Mouse (Mus musculus) spleen, adult 2 months (tissue): Measurements from ENCODE around the gene Padi6. TPM values are rescaled to one million over a fixed set of nuclear protein-coding genes. Genes with fewer than 3 reads are reported as not detected.

ENCODE experiments used
- DNase-seq, 2 experiments: peaks; one replicate each; pipeline versions ENCODE4 v3.0.0 to v3.0.0-alpha.2; 2012 to 2021; ENCODE audit warnings: low spot score in 2 of 2, low read depth in 1 of 2
- H3K27ac ChIP-seq: fragments of 200-500 bp; 2 replicates; pipeline ENCODE4 v1.5.1; 2012; ENCODE audit warnings: low read length, inconsistent platforms; ENCODE audit not compliant: insufficient read depth
- H3K27me3 ChIP-seq: fragments of 200-500 bp; 2 replicates; pipeline ENCODE4 v1.6.1; 2012; ENCODE audit warnings: mild to moderate bottlenecking, moderate library complexity, low read length, inconsistent platforms; ENCODE audit not compliant: control insufficient read depth, insufficient read depth
- H3K36me3 ChIP-seq: fragments of 200-500 bp; 2 replicates; pipeline ENCODE4 v1.6.1; 2012; ENCODE audit warnings: mild to moderate bottlenecking, low read length, inconsistent platforms; ENCODE audit not compliant: control insufficient read depth, insufficient read depth
- H3K4me1 ChIP-seq: fragments of 200-500 bp; 2 replicates; pipeline ENCODE4 v1.6.1; 2011; ENCODE audit warnings: inconsistent platforms; ENCODE audit not compliant: control insufficient read depth, insufficient read depth, insufficient read length
- H3K4me3 ChIP-seq: fragments of 200-500 bp; 2 replicates; pipeline ENCODE4 v1.5.1; 2011; ENCODE audit warnings: mild to moderate bottlenecking, inconsistent platforms; ENCODE audit not compliant: insufficient read depth, insufficient read length; ENCODE audit errors: extremely low read depth
- CTCF ChIP-seq: fragments of 200-500 bp; IDR thresholded peaks from 2 replicates; pipeline ENCODE4 v1.5.1; 2011; ENCODE audit warnings: mild to moderate bottlenecking, inconsistent platforms; ENCODE audit not compliant: insufficient read depth, insufficient read length, insufficient replicate concordance; ENCODE audit errors: extremely low read depth
- POLR2A ChIP-seq: fragments of 200-500 bp; IDR thresholded peaks from 2 replicates; pipeline ENCODE4 v1.6.1; 2011; ENCODE audit warnings: low read depth, low read length, inconsistent platforms
- WGBS: fragments of 180-500 bp; shearing (Covaris S2); methylation state at CpG from one replicate; pipeline ENCODE4 v1.1.7; 2018; 5-methylcytosine and 5-hydroxymethylcytosine counted together
- polyA plus RNA-seq: library from polyadenylated mRNA; depleted of rRNA; stranded (reverse); fragments of >200 nt; gene quantifications from 2 replicates; pipeline ENCODE4 v1.2.3, GENCODE M21; 2012

Padi6 gene
- polyA plus RNA-seq, 1 experiment, result 0.09 TPM

DNA sequence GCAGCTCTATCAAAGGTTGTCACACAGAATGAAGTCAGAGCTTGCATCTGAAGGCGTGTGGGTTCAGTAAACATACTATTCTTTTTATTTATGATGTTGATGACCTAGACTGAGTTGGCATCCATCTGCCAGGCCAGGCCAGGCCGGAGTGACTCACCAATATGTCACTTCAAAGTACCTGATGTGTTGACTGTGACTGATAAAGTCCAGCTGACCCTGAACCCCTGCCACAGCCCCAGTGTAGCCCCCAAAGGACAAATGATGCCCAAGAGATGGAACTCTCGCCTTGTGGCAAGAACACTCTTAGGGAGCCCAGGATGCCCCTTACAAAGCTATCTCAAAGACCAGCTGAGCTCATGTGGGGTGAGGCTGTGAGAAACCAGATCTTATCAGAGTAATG is 13.4 kb upstream of the Padi6 start:
- H3K4me1 ChIP-seq, result 0 out of 2 replicates have a peak, but pooled peaks cover 2% of the 10 kb centered on the region
- H3K4me3 ChIP-seq, result no peak overlapping the region
- no peaks in the 10 kb centered on the region for H3K36me3 ChIP-seq
- H3K27me3 ChIP-seq, result no peaks in the 10 kb centered on the region
- H3K27ac ChIP-seq, result no peak overlapping the region
- DNase-seq, result no peak
- no peak for TF ChIP-seq CTCF
- no peak for TF ChIP-seq POLR2A
- 90% methylated on average over 3 of the region's 3 CpGs for WGBS

DNA sequence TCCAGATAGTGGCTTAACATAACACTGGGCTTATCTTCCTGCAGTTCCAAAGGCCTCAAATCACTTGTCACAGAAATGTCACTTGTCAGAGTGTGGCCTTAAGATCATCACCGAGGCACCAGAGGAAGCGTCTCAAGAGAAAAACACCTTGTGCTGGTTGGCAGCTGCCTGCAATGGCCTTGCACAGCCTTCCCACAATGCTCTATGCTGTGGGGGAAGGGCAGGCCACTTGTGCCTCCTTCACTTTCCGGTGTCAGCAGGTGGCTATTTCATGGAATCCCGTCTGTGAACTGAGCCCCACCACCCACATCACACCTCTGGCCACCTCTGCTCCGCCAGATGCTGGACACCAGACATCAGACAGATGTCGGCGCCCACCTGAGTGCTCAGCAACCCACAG is 10.9 kb upstream of the Padi6 start:
- 43% methylated on average over 7 of the region's 7 CpGs for WGBS
- Histone ChIP-seq H3K4me3 (no peak overlapping the region), H3K36me3 (no peaks in the 10 kb centered on the region), H3K27ac (no peak overlapping the region), H3K4me1 (peaks cover 5% of the 10 kb centered on the region; the same call in 1 of the 2 replicates), H3K27me3 (no peaks in the 10 kb centered on the region)
- DNase-seq, result no peak
- TF ChIP-seq POLR2A (no peak), CTCF (no peak)

DNA sequence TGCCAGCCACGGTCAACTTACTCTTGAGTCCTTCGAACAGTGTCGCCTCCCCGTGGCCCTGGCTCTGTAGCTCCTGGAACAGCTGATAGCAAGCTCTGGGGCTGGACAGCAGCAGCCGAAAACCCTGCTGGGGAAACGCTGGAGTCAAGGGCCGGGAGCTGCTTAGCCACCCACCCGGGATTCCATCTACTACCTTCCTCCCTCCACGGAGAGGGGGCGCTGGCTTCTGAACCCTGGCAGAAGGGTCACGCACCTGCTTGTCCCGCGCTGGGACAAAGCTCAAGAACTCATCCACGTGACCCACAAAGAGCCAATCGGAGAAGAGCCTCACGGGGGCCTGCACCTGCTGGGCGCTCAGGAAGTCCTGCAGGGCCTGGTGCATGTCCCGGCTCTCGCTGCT is 7.9 kb upstream of the Padi6 start:
- Histone ChIP-seq H3K36me3 (no peaks in the 10 kb centered on the region), H3K4me1 (peaks cover 5% of the 10 kb centered on the region; the same call in 1 of the 2 replicates), H3K27ac (no peak overlapping the region), H3K4me3 (peak overlapping the region; percentile 44), H3K27me3 (no peaks in the 10 kb centered on the region)
- WGBS, result 16% methylated on average over 19 of the region's 19 CpGs
- DNase-seq, result peak; percentile 30 to 77
- TF ChIP-seq CTCF, result no peak; the same call in 1 of the 2 replicates
- TF ChIP-seq POLR2A, result no peak

DNA sequence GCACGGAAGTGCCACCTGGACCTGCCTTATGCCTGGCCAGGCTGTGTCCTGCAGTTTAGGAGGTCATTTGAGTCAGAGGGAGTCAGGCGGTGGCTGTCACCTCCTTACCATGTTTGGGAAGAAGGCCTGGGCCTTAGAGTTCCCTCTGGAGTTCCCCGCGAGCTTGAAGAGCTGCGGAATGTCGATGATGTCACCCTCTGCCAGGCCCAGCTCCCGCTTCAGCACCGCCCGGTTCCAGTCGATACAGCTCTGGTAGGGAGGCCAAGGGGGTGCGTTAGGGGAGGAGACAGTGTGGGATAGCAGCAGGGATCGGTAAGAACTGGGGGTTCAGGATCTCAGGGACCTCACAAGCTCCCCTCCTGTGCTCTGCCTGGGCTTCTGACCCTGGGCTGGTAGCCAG is 5.5 kb upstream of the Padi6 start:
- Histone ChIP-seq H3K4me3 (no peak overlapping the region), H3K27ac (no peak overlapping the region), H3K4me1 (peaks cover 3% of the 10 kb centered on the region; the same call in 1 of the 2 replicates), H3K36me3 (no peaks in the 10 kb centered on the region), H3K27me3 (no peaks in the 10 kb centered on the region)
- 88% methylated on average over 12 of the region's 12 CpGs for WGBS
- DNase-seq, result no peak
- TF ChIP-seq POLR2A (no peak), CTCF (no peak)

DNA sequence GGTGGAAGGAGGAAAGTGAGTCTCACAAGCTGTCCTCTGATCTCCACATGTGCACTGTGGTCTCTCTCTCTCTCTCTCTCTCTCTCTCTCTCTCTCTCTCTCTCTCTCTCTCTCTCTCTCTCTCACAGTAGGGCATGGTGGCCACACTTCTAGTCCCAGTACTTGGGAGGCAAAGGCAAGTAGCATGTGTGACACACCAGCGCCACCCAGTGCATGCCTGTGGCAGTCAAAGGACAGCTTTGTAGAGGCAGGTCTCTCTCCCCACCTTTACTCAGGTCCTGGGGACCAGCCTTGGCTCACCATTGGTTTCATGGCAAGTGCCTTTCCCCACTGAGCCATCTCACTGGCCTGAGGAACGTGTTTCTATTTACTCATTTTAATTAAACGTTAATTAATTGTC is 2.2 kb upstream of the Padi6 start:
- Histone ChIP-seq H3K4me3 (no peak overlapping the region), H3K27ac (no peak overlapping the region), H3K36me3 (no peaks in the 10 kb centered on the region), H3K27me3 (no peaks in the 10 kb centered on the region), H3K4me1 (peaks cover 9% of the 10 kb centered on the region; the same call in 1 of the 2 replicates)
- peak; percentile 70; the same call in 1 of the 2 replicates for TF ChIP-seq CTCF
- TF ChIP-seq POLR2A, result no peak
- peak; percentile 26 to 49 for DNase-seq
- 25% methylated on average over 3 of the region's 3 CpGs for WGBS

DNA sequence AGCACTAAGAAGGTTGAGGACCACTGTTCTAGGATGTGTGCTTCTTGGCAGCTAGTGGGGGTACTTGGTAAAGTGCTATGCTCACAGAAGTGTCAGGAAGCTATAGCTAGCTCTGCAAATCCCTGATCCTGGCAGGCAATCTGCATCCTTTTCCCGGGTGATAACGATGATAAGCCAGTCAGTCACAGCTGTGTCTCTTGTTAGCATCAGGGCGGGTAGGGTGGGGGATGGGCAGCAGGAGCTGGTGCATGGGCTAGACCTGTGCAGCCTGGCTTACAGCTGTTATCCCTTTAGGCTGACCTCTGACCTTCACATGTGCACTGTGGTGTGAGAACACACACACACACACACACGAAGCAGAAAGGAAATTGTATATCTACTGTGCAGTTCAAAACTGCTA is 643 bp upstream of the Padi6 start:
- no peak for DNase-seq
- Histone ChIP-seq H3K27ac (no peak overlapping the region), H3K4me3 (no peak overlapping the region), H3K4me1 (peaks cover 9% of the 10 kb centered on the region; the same call in 1 of the 2 replicates), H3K27me3 (no peaks in the 10 kb centered on the region), H3K36me3 (no peaks in the 10 kb centered on the region)
- WGBS, result 63% methylated on average over 4 of the region's 4 CpGs
- TF ChIP-seq CTCF, result no peak
- no peak for TF ChIP-seq POLR2A

- Histone ChIP-seq H3K36me3 (no peaks in the 10 kb centered on the region), H3K27ac (no peak overlapping the region), H3K4me1 (peaks cover 9% of the 10 kb centered on the region; the same call in 1 of the 2 replicates), H3K4me3 (no peak overlapping the region), H3K27me3 (no peaks in the 10 kb centered on the region)
- peak in 1 of 2 experiments; percentile 11 for DNase-seq
- TF ChIP-seq CTCF (no peak), POLR2A (no peak)
- 22% methylated on average over 6 of the region's 6 CpGs for WGBS
These were observed 1.0 kb downstream of the Padi6 start for GRCm38 (mm10) chr4:140741401-140741800.

GRCm38 (mm10) chr4:140740655-140741054 is 1.8 kb downstream of the Padi6 start:
- no peak for TF ChIP-seq CTCF
- TF ChIP-seq POLR2A, result no peak
- H3K4me1 ChIP-seq, result peaks cover 9% of the 10 kb centered on the region; the same call in 1 of the 2 replicates
- DNase-seq, result peak in 1 of 2 experiments; percentile 56
- WGBS, result 31% methylated on average over 11 of the region's 11 CpGs
- no peaks in the 10 kb centered on the region for H3K27me3 ChIP-seq
- H3K27ac ChIP-seq, result no peak overlapping the region
- no peak overlapping the region for H3K4me3 ChIP-seq
- no peaks in the 10 kb centered on the region for H3K36me3 ChIP-seq
